Mouse (Mus musculus) Patski (cell line): Measurements from ENCODE around the gene Clcf1. TPM values are rescaled to one million over a fixed set of nuclear protein-coding genes. Genes with fewer than 3 reads are reported as not detected.

Experiments
- ATAC-seq: fragments of 100-300 bp; one replicate; pipeline ENCODE4 v1.8.0; 2021
- CTCF ChIA-PET: fragments of 350-600 bp; sonication (Branson Sonifier 250); formaldehyde crosslinking; loops from one replicate; lab custom pipeline; 2022; ENCODE audit warnings: inconsistent platforms; lab: Charles Lee
- POLR2A ChIA-PET: fragments of 350-600 bp; sonication (Branson Sonifier 250); formaldehyde crosslinking; loops from one replicate; lab custom pipeline; 2022; ENCODE audit warnings: antibody characterized with exemption, inconsistent platforms; lab: Charles Lee
- DNase-seq: peaks from one replicate; pipeline ENCODE4 v3.0.0-alpha.2; 2011; ENCODE audit warnings: low read depth, low spot score
- H3K27me3 ChIP-seq: fragments of 371-371 bp; one replicate; pipeline ENCODE4 v1.5.1; 2021
- CTCF ChIP-seq: fragments of 100-300 bp; IDR thresholded peaks from one replicate; pipeline ENCODE4 v1.5.1; 2021
- in situ Hi-C: fragments of 300-500 bp; cut with MboI; formaldehyde crosslinking; loops from 3 replicates; pipeline ENCODE4 v1.11.1; 2018; ENCODE audit warnings: low pct_unique_long_range_greater_than_20kb, mixed read lengths
- polyA plus RNA-seq: library from polyadenylated mRNA; unstranded; gene quantifications from one replicate; pipeline ENCODE4 v1.2.3, GENCODE M21; 2021

Gene Clcf1
- polyA plus RNA-seq, 1 experiment from 2014 or later: 122 TPM

GRCm38 (mm10) chr19:4202149-4202548 lies 11.9 kb upstream of the Clcf1 start:
- H3K27me3 ChIP-seq: no peaks in the 10 kb centered on the region
- DNase-seq (no peak), ATAC-seq (no peak)
- ChIA-PET POLR2A (interaction anchor here (0.9 to 2.9 kb wide), 10 partner anchors 9 to 133 kb away, joined by 3 to 16 read pairs (median 4); partner anchors contain the start of gene Ppp1ca), CTCF (interaction anchor here (0.9 to 2.2 kb wide), 7 partner anchors 15 to 103 kb away, joined by 3 to 9 read pairs (median 4); partner anchors contain the start of gene Aip)
- in situ Hi-C loops: loop anchor here (5.0 kb wide), 2 partner anchors 45 to 80 kb away; no protein-coding TSS in a partner anchor
- no peak for TF ChIP-seq CTCF

- POLR2A ChIA-PET: no interaction called here
- in situ Hi-C loops: loop anchor here (5.0 kb wide), 2 partner anchors 44 to 81 kb away; no protein-coding TSS in a partner anchor
- CTCF ChIA-PET: no interaction called here
- TF ChIP-seq CTCF: no peak
- H3K27me3 ChIP-seq: no peaks in the 10 kb centered on the region
- DNase-seq (no peak), ATAC-seq (no peak)
Measured at GRCm38 (mm10) chr19:4203148-4203547, 10.9 kb upstream of the Clcf1 start.

GRCm38 (mm10) chr19:4203604-4204326 lies 10.3 kb upstream of the Clcf1 start:
- CTCF ChIA-PET: interaction anchor here (1.0 to 17.4 kb wide), 3 partner anchors 22 to 79 kb away, joined by 3 to 396 read pairs (median 6); partner anchors contain the start of gene Pold4
- DNase-seq: no peak
- TF ChIP-seq CTCF: no peak
- no peak for ATAC-seq
- in situ Hi-C loops: loop anchor here (5.0 kb wide), 2 partner anchors 44 to 81 kb away; no protein-coding TSS in a partner anchor
- POLR2A ChIA-PET: no interaction called here
- H3K27me3 ChIP-seq: no peaks in the 10 kb centered on the region

- no peak for TF ChIP-seq CTCF
- DNase-seq (no peak), ATAC-seq (no peak)
- POLR2A ChIA-PET: interaction anchor here (1.5 to 16.4 kb wide), 2 partner anchors 9 to 25 kb away, joined by 6 to 199 read pairs; partner anchors contain the start of genes AC109138.7, Clcf1 and Pold4
- H3K27me3 ChIP-seq: no peaks in the 10 kb centered on the region
- CTCF ChIA-PET: interaction anchor here (1.0 to 17.4 kb wide), 4 partner anchors 21 to 80 kb away, joined by 3 to 396 read pairs (median 4); partner anchors contain the start of gene Pold4
- in situ Hi-C loops: loop anchor here (5.0 kb wide), 3 partner anchors 42 to 107 kb away; no protein-coding TSS in a partner anchor
Measured at GRCm38 (mm10) chr19:4204889-4205288, 9.1 kb upstream of the Clcf1 start.

- in situ Hi-C loops: loop anchor here (5.0 kb wide), 1 partner anchor 105 kb away; no protein-coding TSS in a partner anchor
- peak; percentile 24 for ATAC-seq
- DNase-seq: no peak
- TF ChIP-seq CTCF: no peak
- ChIA-PET POLR2A (interaction anchor here (0.8 to 16.4 kb wide), 7 partner anchors 10 to 93 kb away, joined by 3 to 199 read pairs (median 6); partner anchors contain the start of gene Pold4), CTCF (interaction anchor here (0.7 to 17.4 kb wide), 21 partner anchors 8 to 122 kb away, joined by 3 to 396 read pairs (median 3); partner anchors contain the start of genes Pold4, Ppp1ca and Ssh3)
- H3K27me3 ChIP-seq: no peaks in the 10 kb centered on the region
Measured at GRCm38 (mm10) chr19:4206971-4207370, 7.1 kb upstream of the Clcf1 start.

- POLR2A ChIA-PET: interaction anchor here (0.8 to 16.4 kb wide), 4 partner anchors 9 to 22 kb away, joined by 4 to 199 read pairs (median 6); partner anchors contain the start of gene Pold4
- in situ Hi-C loops: loop anchor here (5.0 kb wide), 1 partner anchor 104 kb away; no protein-coding TSS in a partner anchor
- DNase-seq (no peak), ATAC-seq (no peak)
- H3K27me3 ChIP-seq: no peaks in the 10 kb centered on the region
- no peak for TF ChIP-seq CTCF
- CTCF ChIA-PET: interaction anchor here (1.3 to 17.4 kb wide), 5 partner anchors 12 to 172 kb away, joined by 3 to 396 read pairs (median 12); partner anchors contain the start of gene Pold4
Measured at GRCm38 (mm10) chr19:4208563-4208962, 5.5 kb upstream of the Clcf1 start.

GRCm38 (mm10) chr19:4211891-4212588 lies 2.0 kb upstream of the Clcf1 start:
- ChIA-PET POLR2A (interaction anchor here (0.6 to 16.4 kb wide), 9 partner anchors 9 to 615 kb away, joined by 3 to 199 read pairs (median 6); partner anchors contain the start of gene Pold4), CTCF (interaction anchor here (0.9 to 17.4 kb wide), 2 partner anchors 14 to 20 kb away, joined by 3 to 396 read pairs; partner anchors contain the start of genes Pold4 and Ppp1ca)

GRCm38 (mm10) chr19:4213524-4213974 lies 489 bp upstream of the Clcf1 start:
- DNase-seq: peak; percentile 99
- ATAC-seq: peak; percentile 44
- TF ChIP-seq CTCF: no peak
- ChIA-PET POLR2A (interaction anchor here (0.6 to 16.4 kb wide), 12 partner anchors 8 to 340 kb away, joined by 3 to 199 read pairs (median 6); partner anchors contain the start of genes Cdk2ap2, Pold4, Ppp1ca and Rad9a), CTCF (interaction anchor here (17.4 kb wide), 1 partner anchor 12 kb away, joined by 396 read pairs; the partner anchor contains the start of gene Pold4)
- no peaks in the 10 kb centered on the region for H3K27me3 ChIP-seq
- in situ Hi-C loops: no loop called here

More at GRCm38 (mm10) chr19:4211891-4212588, 2.0 kb upstream of the Clcf1 start:
- no peak for TF ChIP-seq CTCF
- in situ Hi-C loops: no loop called here
- no peak for DNase-seq
- no peak for ATAC-seq
- no peaks in the 10 kb centered on the region for H3K27me3 ChIP-seq

GRCm38 (mm10) chr19:4214771-4215450 lies 873 bp downstream of the Clcf1 start:
- CTCF ChIA-PET: interaction anchor here (17.4 kb wide), 1 partner anchor 11 kb away, joined by 396 read pairs; the partner anchor contains the start of gene Pold4
- no peaks in the 10 kb centered on the region for H3K27me3 ChIP-seq
- no peak for DNase-seq
- no peak for ATAC-seq
- in situ Hi-C loops: no loop called here
- TF ChIP-seq CTCF: no peak
- POLR2A ChIA-PET: interaction anchor here (0.6 to 16.4 kb wide), 7 partner anchors 9 to 180 kb away, joined by 3 to 199 read pairs (median 6); partner anchors contain the start of genes Cdk2ap2 and Pold4
